Mouse (Mus musculus) thymus, adult 18-20 months (tissue): Measurements from ENCODE around the gene Erp27.
A peak's percentile ranks its signal among the peaks of the same experiment; 100 is the strongest.

Experiments used
- DNase-seq, 2 experiments: peaks; one replicate each; pipeline ENCODE4 v3.0.0; 2022; ENCODE audit warnings: mixed read lengths in 2 of 2

The Erp27 gene

GRCm38 (mm10) chr6:136938331-136939126, 16.5 kb upstream of the Erp27 start:
- peak; percentile 32 to 50 for DNase-seq

DNA sequence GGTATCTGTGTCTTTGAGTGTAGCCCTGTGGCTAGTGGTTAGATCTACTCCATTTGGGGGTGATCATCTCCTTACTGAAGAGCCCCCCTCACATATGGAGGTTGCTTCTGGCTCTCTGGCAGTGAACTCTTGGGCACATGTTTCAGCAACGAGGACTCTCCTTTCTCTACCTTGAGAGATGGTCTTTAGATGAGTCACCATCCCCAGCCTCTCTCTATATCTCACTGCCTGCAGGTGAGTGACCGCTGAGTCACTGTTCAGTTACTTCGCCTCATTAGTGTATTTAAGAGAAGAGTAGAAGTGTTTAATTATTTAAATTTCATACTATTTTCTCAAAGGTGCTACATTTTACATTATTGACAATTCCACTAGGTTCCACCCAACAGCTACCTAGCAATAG, 15.1 kb upstream of the Erp27 start:
- no peak for DNase-seq

DNA sequence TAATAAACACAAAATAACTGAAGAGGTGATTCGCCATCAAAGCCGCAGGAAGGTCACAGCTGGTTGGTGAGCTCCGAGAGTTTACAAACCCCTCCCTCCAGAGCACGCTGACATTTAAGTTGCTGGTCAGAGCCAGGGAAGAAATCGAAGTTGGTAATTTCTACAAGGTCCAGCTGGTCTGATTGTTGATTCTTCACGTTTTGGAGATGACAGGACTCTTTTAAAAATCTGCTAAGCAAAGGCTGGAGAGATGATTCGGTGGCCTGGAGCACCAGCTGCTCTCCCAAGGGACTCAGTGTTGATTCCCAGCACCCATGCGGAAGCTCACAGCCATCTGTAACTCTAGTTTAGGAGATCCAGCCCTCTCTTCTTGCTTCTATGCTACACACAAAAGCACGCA, 14.4 kb upstream of the Erp27 start:
- no peak for DNase-seq

DNA sequence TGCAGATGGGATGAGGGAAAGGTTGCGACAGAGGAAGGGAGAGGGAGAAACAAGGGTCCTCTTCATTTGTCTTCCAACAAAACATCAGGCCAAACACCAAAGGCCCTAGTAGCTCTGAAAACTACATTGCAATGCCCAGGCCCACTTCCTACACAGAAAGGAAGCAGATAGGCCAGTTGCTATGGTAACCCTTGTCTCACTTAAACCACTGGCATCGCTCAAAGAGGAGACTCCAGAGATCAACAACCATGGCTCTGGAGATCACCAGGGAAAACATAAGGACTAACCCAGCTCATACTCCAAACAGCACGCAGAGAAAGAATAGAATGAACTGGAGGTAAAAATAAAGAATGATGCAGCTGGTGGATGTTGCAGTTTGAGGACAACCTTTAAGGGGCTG, 13.3 kb upstream of the Erp27 start:
- DNase-seq = no peak

- DNase-seq = no peak
Measured at GRCm38 (mm10) chr6:136934068-136934467, 12.1 kb upstream of the Erp27 start.

DNA sequence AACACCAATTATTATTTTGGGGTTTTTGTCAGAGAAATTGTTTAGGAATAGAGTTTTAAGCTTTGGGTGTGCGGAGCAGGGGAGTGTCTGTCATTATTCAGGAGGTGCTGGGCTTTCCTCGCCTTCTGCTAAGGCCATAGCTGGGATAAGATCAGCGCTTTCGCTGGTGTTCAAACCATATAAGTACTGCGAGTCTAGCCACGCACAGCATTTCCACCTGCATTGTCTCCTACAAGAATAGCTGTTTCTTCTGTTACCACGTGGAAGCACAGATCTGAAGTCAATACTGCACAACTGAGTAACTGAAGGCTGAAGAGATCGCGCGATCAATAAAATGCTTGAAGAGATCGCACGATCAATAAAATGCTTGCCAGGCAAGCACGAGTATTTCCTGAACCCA, 9.3 kb upstream of the Erp27 start:
- DNase-seq = no peak

DNA sequence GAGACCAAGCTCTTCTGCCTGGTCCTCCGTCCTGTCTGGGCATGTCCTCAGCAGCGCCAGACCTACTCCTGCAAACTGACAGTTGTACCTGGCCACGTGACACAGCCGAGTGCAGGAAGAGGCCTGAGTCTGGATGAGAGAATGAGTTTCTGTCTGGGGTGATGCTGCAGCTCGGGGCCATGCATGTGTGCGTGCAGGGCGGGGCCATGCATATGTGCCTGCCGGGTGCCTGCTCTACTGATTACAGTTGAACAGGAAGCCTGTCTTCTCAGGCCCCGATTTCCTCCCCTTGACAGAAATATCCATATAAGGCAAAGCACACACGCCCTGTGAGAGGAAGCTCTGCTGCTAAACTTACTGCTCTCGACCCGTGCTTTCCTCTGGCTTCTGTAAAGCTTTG, 8.7 kb upstream of the Erp27 start:
- DNase-seq = peak; percentile 79 to 91

GRCm38 (mm10) chr6:136927626-136928025, 5.6 kb upstream of the Erp27 start:
- no peak for DNase-seq

DNA sequence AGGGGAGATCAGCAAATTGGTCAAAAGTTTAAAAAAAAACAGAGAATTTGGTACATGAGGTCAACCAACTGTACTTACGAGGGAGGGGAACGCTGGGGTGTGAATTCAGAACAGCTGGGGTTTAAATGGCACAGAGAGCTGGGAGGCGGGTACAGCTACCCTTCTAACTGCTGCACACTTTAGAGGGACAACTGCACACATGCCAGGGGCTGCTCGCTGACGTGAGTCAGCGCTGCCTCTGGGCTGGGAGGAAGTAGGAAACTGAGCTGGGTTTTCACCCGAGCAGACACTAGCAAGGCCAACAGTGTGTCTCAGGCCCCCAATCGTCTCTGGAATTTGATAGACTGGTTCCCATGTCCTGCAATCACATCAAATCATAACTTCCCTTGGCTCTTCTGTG, 3.1 kb upstream of the Erp27 start:
- peak; percentile 26 to 55 for DNase-seq

- DNase-seq = no peak
Measured at GRCm38 (mm10) chr6:136923532-136923931, 1.6 kb upstream of the Erp27 start, which contains the start of gene Pde6h. Pde6h (plus strand) TSS chr6:136923832.

- no peak for DNase-seq
Measured at GRCm38 (mm10) chr6:136922871-136923270, 891 bp upstream of the Erp27 start.

- DNase-seq = no peak
Measured at GRCm38 (mm10) chr6:136921601-136922000, 379 bp downstream of the Erp27 start.

DNA sequence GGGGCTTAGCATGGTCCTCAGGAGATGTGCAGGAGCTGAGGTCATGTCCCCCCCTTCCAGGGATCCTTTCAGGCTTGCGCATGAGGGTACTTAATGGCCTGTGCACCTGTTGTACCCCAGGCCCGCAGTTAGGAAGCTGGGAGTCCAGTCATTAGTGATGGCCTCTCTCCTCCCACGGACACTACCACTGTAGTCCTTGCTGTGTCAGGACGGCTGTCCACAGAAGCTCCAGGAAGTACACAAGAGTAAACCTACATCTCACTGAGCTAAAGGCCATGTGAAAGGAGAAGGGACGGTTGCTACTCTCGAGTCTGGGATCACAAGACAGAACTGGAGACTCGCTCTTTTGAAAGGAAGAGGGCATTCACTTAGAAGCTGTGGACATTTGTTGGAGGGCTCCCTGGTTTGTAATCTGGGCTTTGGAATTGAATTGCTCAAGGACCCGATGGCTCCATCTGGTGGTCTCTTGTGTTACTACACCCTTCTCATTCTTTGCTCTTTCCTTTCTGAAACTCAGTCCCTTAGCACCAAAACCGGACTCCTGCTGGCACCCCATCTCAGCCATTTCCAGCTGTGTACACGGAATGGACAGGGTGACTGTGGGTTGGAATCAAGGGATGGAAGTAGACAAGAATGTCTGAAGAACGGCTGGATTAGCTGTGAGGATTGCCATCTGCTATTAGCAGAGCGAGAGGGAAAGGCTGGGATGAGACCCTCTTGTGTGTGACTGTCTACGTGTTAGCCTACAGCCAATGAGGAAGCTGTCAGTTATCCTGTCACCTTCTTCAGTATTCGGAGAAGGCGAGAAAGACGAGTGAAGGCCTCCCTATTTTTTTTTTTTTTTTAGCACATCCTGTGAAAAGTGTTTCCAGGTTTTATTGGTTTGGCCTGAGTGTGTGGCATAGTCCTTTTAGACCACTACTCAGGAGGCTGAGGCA, 1.4 kb downstream of the Erp27 start:
- DNase-seq = peak in 1 of 2 experiments; percentile 43

DNA sequence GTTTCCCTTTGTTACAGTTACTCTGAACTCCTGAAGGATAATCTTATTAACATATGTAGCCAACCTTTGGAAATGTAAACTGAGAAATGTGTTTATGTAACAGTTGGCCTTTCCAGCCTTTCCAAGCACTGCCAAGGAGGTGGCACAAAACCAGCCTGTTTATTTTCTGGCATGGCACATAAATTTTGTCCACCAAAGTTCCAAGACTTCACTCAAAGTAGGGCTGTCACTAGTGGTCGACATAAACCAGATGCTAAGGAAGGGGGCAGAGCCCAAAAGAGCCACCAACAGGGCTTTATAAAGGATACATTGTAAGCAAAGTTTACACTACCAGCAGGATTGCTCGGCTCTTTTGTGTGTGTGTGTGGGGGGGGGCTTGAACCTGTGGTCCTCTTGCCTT, 4.1 kb downstream of the Erp27 start:
- DNase-seq = no peak

DNA sequence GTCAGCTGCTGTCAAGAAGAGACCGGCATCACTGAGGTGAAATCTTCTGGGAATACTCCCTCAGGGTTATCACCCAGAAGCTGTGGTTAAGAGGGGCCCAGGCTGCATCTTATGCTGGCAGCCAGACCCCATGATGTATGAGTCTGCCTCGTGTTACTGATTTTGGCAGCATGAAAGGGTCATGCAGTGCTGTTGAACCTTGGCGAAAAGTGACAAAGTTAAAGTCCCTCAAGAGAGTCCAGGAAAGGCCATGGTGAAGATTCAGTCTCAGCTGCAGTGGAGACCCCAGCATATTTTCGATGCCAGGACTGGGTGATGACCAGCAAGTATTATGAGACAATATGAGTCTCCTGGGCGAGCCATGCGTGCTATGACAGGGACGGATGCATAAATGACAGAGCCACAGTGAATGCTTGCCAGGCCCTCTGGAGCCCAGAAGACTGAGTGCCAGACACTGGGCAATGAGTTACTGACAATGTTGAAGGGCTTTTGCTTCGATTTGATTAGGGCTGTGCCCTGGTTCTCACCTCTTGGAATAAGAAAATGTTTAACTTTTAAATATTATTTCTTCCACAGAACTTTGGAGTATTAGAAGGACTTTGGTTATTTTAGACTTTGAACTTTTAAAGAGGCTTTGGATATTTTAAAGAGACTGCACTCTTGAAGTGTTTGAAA, 6.1 kb downstream of the Erp27 start:
- no peak for DNase-seq

- DNase-seq = no peak
Measured at GRCm38 (mm10) chr6:136914234-136914633, 7.7 kb downstream of the Erp27 start.

- no peak for DNase-seq
Measured at GRCm38 (mm10) chr6:136913384-136914126, 8.4 kb downstream of the Erp27 start.

DNA sequence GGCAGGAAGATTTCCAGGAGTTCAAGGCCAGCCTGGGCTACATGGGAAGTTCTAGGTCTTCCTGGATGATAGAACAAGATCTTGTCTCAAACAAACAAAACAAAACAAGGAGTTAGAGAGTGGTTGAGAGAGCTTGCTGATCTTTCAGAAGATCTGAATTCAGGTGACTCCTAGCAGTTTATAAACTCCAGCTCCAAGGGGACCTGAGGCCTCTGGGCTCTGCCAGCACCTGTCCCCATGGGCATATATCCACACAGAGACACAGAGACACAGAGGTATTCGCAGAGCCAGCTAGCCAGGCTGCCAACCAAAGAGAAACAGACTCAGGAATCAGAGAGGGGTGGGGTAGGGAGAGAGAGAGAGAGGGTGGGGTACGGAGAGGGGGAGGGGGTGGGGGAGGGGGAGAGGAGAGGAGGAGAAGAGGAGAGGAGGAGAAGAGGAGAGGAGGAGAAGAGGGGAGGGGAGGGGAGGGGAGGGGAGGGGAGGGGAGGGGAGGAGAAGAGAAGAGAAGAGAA, 9.2 kb downstream of the Erp27 start:
- DNase-seq = no peak

DNA sequence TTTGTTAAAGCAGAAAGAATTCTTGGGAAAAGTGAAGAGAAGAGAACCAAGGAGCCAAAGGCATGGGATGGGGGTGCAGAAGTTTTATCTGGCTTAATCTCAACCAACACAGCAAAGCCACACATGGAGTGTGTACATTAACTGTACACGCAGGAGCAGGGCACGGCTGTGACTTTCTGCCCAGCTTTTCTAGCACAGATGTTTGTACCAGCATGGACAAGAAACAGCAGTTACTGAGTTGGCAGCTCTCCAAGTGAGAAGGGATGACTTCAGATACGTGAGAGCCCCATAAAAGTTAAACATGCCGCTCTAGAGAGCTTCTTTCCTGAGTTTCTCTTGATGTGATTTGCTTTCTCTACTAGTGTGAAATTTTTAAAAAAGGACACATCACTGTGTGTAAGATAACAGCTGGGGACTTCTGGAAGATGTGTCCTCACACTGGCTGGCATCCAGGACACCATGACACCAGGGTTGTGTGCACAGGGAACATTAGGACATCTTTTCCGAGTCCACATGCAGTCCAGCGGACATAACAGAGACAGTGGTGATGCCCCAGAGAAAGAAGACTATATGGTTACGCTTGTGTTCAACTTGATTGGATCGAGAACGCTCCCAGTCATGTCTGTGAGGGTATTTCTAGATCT, 11.6 kb downstream of the Erp27 start:
- no peak for DNase-seq

DNA sequence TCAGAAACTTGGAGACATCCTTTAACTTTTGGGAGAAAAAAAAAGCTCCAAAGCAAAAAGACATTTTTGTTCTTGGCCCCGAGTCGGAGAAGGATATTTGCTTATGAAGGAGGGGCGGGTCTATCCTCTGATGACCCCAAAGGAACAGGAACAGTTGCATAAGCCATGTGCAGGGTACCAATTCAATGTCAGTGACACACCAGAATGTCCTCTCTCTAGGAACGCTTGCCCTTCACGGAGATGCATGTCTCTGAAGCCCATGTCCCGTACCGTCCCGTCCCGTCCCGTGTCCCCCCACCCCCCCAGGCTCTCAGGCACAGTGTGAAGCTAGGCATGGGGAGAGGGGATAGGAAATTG, 15.1 kb downstream of the Erp27 start:
- DNase-seq = no peak

DNA sequence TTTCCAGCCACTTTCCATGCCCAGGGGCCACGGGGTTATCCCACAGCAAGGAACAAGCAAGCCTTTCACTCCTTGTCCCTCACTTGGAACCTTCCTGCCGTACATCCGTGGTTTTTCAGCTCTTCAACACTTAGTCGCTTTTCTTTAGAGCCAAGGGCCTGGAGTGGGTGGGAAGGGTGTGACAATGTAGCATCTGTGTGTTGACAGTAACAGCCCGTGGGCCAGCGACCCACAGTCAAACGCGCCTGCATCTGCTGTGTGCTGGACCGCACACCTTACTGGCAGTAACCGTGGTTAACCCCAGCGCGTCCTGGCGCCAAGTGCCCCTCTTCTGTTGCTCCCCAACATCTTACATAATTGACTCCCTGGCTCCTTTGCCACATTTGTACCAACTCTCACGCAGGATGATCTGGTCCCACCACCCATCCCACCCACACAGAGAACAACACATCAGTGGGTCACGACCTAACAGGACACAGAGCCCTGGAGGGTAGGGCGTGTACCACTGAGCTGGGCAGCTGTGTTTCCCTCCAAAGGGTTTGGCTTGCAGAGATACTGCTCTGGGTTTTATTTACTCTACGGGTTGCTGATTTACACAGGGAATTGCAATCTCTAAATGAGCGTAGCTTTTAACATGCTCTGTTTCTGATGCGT, 15.6 kb downstream of the Erp27 start:
- DNase-seq = no peak
